Mouse (Mus musculus) thymus, postnatal 25 days (tissue): ENCODE measurements around the gene Rmdn2.

Experiments
- DNase-seq: peaks from one replicate; pipeline ENCODE4 v3.0.0; 2022

Rmdn2 gene

DNA sequence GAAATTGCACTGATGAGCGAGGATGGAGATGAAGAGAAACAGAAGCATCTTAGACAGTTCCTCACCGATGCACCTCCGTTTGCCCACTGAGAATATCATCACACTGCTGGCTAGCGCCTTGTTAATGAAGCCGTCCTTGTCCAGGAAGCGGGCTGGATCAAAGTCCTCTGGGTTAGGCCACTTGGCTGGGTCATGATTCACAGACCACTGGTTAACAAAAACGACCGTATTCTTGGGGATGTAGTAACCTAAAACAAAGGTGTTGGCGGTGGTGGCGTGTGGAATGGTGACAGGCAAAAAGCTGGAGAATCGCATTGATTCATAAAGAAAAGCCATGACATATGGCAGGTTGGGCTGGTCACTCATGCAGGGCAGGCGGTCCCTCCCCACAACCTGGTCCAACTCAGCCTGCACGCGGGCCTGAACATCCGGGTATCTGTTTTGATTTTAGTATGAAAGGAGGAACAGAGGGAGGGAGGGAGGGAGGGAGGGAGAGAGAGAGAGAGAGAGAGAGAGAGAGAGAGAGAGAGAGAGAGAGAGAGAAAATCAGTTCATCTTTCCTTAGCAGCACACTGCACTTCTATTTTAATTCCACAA, 98.7 kb downstream of the Rmdn2 start:
- DNase-seq = no peak

DNA sequence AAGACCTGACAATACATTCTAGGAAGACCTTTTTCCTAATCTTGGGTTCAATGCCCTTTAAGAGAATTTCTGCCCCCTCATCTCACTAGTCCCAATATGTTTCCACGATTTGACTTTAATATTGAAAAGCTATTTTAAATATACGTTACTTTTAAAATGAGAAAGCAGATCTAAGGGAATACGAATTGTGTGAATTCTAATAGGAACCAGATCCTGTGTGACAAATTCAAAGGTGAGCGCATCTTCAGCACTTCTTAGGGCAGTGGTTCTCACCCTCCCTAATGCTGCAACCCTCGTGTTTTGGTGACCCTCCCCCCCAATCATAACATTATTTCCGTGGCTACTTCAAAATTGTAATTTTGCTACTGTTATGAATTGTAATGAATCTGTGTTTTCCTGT, 100.3 kb downstream of the Rmdn2 start:
- no peak for DNase-seq

DNA sequence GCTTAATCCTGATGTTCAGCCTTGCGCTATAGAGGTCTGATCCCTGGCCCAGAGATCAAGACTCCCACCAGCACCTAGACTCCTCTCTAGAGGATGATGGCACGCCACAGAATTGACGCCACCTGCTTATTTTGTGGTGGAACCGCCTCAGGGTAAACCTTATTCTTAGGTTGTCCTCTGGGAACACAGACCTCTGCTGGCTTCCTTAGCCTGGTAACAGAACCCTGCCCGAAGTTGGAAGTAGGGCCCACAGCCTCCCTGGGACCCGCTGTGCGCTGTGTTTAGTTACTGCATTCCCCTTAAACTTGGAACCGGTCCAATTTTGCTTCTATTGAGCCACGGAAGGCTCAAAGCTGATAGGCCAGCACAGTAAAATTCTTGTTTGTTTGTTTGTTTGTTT, 100.9 kb downstream of the Rmdn2 start:
- DNase-seq = no peak

DNA sequence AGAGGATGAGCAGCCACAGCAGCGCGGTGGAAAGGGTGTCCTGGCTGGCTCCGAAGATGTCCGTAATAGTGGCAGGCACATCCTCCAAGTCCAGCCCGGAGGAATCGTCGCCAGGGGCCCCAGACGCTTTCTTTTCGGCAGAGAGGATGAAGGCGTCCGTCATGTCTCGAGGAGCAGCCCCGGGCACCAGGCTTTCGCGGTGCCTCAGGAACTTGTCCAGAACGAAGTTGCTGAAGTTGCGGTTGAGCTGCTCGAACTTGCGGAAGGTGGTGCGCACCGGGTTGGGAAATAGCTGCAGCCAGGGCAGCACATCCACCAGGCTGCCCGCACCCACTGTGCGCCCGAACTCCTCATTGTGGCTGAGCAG, 101.6 kb downstream of the Rmdn2 start:
- DNase-seq = no peak

DNA sequence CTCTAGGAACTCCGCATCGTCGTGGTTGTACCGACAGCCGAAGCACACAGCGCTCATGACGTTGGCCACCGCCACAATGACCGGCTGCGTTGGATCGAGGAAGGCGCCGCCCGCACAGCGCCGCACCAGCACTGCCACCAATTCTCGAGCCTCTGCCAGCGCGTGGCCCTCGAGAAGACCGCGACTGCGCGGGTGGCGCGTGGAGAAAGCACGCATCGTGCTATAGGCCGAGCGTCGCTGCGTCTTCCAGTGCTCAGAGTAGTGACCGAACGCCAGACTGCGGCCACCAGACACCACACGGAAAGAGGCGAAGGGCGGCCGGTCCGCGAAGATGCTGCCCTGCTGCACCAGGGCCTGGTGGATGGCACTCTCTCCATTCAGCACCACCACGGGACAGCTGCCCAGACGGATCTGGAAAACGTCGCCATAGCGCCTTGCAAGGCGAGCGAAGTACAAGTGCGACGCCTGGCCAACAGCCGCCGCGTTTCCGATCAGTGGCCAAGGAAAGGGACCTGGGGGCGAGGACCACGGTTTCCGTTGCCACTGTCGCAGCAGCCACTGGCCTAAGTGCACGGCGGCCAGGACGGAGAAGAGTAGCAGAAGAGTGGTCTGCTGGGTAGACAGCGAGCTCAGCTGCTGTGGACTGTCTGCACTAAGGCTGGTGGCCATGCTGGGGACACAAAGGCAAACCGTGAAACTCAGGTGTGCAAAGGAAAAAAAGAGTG, 102.1 kb downstream of the Rmdn2 start:
- DNase-seq = no peak

DNA sequence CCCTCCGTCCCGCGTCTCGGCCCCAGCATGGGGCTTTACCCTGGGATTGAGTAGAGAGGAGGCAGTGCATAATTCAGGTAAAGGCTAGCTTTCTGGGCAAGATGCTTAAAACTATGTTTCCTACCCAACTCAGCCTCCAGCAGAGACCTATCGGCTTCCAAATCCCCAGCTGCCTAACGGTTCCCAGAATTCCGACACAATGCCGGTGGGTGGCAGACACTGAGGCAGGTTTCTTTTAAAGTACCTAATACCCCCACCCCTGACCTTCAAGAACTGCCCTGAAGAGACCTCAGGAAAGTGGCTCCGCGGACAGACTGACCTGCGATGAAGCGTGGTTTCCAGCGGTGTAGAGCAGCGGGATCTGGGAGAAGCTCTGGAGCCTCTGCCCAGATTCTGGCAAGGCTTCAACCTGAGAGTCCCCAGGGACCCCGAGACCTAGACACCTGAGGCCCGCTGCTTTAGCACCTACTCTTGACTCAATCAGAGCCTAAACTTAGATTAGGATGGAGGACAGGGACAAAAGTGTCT, 102.8 kb downstream of the Rmdn2 start:
- DNase-seq = no peak

DNA sequence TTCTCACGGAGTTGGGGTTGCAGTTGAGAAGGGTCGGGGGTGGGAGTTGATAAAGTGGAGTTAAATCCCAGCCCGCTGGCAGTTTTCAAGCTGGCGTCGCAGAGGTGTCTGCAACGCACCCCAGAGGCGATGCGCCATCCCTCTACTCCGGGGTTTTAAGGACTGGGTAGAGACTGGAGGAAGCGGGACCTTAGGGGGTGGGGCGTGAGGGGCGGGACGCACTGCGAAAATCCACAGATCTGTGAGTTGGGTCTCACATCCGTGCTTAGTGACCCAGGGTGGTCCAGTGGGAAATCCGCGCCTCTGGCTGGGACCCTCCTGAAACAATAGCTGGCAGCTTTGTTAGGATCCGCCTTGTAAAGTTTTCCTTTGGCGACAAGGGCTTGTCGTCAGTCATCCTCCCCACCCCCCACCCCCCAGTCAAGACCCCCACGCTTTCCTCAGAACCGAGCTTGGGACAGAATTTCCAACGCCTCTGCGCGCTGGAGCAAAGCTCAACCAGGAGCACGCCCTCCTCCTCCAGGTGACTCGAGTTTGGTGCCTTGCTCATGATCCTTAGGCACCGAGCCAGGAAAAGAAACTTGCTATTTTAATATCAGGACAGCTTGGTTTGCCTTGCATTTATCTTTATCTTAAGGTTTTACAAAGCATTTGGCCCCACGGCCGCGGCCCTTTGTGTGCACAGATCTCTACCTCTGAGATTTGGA, 103.4 kb downstream of the Rmdn2 start, which contains the start of gene Cyp1b1:
Cyp1b1 (minus strand) TSS at position 131 of the 707 bp plus-strand sequence.
- DNase-seq = no peak

DNA sequence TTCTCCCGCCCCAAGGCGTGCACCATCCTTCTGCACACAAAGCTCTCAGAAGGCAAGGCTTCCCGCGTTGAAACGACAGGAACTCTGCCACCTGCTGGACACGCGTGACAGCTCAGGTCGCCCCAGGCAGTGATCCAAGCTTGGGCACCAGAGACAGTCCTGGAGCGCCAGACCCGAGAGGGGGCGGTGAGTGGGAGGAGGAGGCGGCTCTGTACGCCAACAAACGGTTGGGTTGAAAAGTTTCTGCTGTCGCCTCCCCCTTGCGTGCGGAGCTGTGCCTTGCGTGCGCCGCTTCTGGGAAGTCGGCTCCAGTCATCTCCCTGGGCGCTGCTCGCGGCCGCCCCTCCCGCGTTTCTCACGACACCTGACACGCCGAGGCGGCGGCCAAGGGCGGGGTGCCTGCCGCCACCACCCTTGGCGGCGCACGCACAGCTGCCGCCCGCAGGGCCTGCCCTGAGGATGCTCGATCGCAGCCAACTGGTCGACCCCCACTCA, 104.0 kb downstream of the Rmdn2 start:
- peak; percentile 91 for DNase-seq

DNA sequence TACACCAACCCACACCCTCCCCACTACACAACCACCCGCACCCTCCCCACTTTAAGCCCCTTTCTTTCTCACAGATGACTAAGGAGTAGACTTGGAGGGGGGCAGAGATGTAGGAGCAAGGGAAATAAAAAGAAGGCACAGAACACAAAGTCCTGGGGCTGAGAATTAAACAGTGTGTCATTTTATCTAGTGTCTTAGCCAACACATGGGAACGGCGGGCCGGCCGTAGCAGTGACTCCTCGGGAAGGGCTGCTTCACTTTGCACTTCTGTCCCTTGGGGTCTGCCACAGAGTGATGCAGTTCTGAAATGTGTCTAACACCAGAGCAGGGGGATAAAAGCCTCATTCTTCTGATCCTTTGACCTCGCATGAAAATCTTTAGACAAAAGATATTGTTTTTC, 109.0 kb downstream of the Rmdn2 start:
- DNase-seq = no peak

DNA sequence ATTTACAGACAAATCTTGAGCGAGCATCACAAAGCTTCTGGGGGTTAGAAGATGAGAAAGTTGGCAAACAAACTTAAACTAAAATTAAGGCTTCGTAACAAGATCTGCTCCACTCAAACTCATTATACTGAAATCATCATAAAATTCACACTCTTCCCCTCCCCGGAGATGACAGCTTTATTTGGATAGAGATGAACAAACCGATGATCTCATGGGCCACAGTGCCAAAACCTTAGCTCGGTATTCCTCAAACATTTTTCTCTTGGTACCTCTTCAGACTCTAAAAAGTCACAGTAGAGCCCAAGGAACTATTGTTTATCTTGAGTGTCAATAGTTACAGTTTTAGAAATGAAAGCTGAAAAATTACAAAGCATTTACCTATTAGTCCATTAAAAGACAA, 115.0 kb downstream of the Rmdn2 start:
- DNase-seq = no peak

DNA sequence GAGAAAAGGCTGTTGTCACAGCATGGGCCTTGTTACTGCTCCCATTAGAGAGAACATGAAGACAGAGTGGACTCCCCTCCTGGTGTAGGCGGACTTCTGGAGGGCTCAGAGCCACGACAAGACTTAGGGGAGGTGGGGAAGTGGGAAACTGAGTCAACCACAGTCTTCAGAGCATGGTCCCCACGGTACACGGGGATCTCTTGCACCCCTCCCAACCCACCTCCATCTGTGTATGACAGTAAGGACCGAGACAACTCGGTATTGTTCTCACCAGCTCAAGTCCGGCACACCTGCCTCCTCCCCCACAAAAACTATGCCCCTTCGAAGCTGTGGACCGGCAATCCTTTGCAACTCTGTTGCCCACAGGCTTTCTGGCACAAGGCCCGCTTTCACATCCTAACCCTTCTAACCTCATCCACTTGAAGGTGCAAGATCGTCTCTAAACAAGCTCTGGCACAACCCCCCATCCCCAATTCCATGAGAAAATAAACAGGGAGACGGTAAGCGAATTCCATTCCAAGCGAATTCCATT, 116.5 kb downstream of the Rmdn2 start:
- DNase-seq = no peak

DNA sequence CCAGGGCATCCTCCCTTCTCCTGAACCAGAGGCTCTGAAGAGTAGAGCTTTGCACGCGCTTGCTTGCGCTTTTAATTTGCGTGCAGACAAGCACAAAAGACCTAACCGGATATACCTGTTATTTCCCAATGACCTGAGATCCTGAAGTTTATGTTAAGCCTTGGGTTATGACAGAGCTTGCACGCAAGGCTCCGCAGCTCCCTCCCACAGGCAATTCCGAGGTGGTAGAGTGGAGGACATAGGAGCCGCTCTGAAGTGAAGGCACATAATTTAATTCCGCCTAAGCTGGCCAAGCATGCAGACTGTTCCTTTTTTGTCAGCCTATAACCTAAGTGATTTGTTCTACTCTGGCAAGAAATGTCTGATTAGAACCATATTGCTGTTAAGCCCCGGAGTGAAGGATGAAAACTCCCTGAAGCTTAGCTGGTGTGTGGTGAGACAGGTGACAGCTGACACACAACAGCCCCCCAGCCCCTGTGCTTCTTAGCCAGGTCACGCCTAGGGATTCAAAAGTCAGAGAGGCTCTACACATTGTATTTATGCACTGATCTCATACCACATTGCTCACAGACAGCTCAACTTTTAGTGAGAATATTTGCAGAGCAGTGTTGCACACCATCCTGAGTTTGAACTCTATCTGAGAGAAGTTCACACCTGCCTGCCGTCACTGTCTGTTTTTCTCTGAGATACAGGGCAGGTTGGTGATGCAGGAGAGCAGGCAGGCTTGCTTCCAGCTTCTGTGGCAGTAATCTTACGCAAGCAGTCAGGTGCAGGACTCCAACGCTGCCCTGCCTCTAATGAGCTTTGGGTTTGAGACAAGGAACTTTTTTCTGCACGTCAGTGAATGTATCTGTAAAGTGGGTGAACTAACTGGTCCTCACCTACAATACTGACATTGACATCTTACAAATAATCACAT, 117.2 kb downstream of the Rmdn2 start:
- DNase-seq = no peak

DNA sequence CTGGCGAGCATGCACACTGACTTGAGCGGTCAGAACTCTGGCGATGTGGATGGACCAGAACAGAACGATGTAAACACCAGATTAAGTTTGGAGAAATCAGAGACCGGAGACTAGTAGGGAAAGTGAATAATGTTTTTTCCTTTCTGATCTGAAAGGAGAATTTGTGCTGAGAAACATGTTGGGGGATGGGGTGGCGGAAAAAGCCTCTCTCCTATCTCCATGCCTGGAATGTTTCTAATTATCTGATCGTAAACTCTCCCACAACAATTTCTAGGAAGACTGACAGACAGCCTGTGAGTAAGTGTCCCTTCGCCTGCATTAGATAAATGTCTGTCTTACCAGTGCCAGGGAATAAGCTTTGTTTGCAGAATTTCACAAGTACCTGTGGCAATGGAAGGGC, 119.3 kb downstream of the Rmdn2 start:
- DNase-seq = no peak

DNA sequence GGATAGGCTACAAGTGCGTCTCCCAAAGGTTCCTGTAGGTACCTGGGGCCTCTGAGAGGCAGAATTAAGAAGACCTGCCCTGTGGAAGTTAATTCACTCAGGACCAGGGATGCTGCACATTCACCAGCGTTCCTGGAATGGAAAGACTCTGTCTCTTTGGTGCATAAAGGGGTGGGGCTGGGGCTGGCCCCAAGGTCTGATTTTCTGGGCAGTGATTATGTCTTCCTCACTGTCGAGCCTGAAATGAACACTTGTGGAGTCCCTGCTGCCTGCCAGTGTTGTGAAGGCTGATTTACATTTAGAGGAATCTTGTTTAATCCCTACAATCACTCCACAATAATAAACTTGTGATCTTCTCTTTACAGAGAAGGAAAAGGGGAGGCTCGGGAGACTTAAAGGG, 121.4 kb downstream of the Rmdn2 start:
- DNase-seq = no peak

DNA sequence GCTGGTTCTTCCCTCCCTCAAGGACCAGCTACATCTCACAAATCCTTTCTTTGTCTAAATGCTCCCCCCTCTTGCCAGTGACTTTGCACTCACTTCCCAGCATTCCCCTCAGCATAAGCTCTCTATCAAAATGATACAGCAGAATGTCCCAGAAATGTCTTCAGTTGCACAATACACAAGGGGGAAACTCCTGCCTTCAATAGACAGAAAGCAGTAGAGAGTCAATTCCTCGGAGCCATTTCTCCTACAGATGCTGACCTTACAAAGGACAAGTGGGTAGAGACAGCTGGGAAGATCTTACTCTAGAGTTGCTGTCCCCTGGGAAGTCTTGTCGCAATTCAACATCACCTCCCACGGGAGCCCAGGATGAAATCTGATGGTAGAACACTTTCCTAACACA, 125.9 kb downstream of the Rmdn2 start:
- no peak for DNase-seq

DNA sequence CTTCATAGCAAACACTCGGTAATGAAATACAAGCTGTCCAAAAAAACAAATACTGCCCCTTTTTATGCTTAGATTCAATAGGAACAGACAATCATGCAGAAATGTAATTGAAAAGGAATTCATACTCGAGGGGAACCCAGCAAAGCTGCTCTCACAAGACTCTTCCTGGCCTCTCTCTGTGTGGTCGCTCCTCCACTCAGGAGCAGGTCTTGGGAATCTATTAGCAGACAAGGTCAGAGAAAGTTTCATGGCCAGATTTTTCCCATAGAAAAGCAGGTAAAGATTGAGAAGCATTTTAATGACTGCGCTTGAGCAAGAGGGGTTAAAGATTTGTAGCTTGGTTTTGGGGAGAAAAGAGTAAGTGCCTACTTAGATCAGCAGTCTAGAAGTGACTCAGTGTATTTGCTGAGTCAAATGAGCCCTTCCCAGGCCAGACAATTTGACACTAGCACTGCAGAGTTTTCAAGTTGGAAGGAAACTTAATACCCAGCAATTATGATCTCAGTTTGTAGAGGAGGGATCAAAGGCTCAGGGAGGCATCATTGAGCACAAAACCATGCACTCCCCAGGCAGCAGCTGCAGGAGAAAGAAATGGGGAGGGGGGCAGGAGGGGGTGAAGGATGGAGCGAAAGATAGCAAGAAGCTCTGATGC, 127.3 kb downstream of the Rmdn2 start:
- DNase-seq = no peak

DNA sequence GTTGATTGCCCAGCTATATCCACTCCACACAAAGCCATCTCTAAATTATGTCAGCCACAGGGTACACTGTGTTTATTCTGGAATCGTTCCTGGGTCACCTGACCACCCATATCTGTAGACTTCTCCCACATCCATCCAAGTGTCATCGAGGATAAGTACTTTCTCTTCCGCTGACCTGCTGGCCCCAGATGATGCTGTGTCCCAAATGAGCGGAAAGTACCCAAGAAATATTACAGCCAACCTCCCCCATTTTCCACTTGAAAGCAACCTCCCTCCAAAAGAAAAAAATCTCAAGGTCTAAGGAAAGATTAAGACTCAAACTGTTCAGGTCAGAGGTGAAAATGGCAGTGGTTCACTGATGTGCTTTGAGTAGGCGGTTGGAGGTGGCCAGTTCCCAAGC, 131.0 kb downstream of the Rmdn2 start:
- DNase-seq = no peak
